Mouse (Mus musculus) heart, embryonic 16.5 days (tissue): ENCODE measurements around the gene Rab1b. TPM values are rescaled to one million over a fixed set of nuclear protein-coding genes. Genes with fewer than 3 reads are reported as not detected.

Source experiments
- ATAC-seq: fragments of 200-750 bp; cut with Nextera tagmentation; replicated peaks from 2 replicates; pipeline ENCODE4 v1.8.0; 2017; ENCODE audit warnings: moderate number of reproducible peaks; ENCODE audit not compliant: insufficient read depth, low FRiP score; ENCODE audit errors: extremely low read depth
- H3K27ac ChIP-seq: fragments of 300-500 bp; sonication (generic); 2 replicates; pipeline ENCODE4 v1.5.1; 2014; ENCODE audit warnings: mild to moderate bottlenecking, low read length, control low read depth, moderate library complexity
- H3K27me3 ChIP-seq: fragments of 300-500 bp; sonication (generic); 2 replicates; pipeline ENCODE4 v1.6.1; 2014; ENCODE audit warnings: low read length, mixed read lengths; ENCODE audit not compliant: control insufficient read depth, insufficient read depth
- H3K36me3 ChIP-seq: fragments of 300-500 bp; sonication (generic); 2 replicates; pipeline ENCODE4 v1.6.1; 2014; ENCODE audit not compliant: control insufficient read depth, insufficient read depth
- H3K4me1 ChIP-seq: fragments of 300-500 bp; sonication (generic); 2 replicates; pipeline ENCODE4 v1.6.1; 2014; ENCODE audit warnings: low read length, mixed read lengths; ENCODE audit not compliant: control insufficient read depth, insufficient read depth
- H3K4me2 ChIP-seq: fragments of 300-500 bp; sonication (generic); 2 replicates; pipeline ENCODE4 v1.6.1; 2014; ENCODE audit warnings: low read depth, mild to moderate bottlenecking, control low read depth, low read length
- H3K4me3 ChIP-seq: fragments of 300-500 bp; sonication (generic); 2 replicates; pipeline ENCODE4 v1.5.1; 2014; ENCODE audit warnings: mild to moderate bottlenecking, control low read depth, low read length
- H3K9ac ChIP-seq: fragments of 300-500 bp; sonication (generic); 2 replicates; pipeline ENCODE4 v1.6.1; 2014; ENCODE audit warnings: low read length, control low read depth
- H3K9me3 ChIP-seq: fragments of 300-500 bp; sonication (generic); replicated peaks from 2 replicates; pipeline ENCODE4 v1.6.1; 2016; ENCODE audit warnings: low read length; ENCODE audit not compliant: control insufficient read depth
- WGBS: fragments of 180-500 bp; shearing (Covaris S2); extraction: QIAGEN DNeasy Blood & Tissue Kit; methylation state at CpG from one replicate; pipeline ENCODE4 v1.1.7; 2014; 5-methylcytosine and 5-hydroxymethylcytosine counted together
- polyA plus RNA-seq: library from polyadenylated mRNA; unstranded; fragments of >200 nt; fragmentation: Nextera tagmentation; extraction: Ambion mirVana; gene quantifications from 2 replicates; pipeline ENCODE4 v1.2.1, GENCODE M21; 2015

Gene Rab1b
- polyA plus RNA-seq, 1 experiment from 2014 or later, result 227 TPM

GRCm38 (mm10) chr19:5082596-5082995 lies 24.3 kb downstream of the Rab1b start:
- Histone ChIP-seq H3K36me3 (no peaks in the 10 kb centered on the region), H3K4me3 (no peak overlapping the region), H3K27me3 (peaks cover 62% of the 10 kb centered on the region), H3K27ac (no peak overlapping the region), H3K4me2 (no peak overlapping the region), H3K4me1 (peaks cover 7% of the 10 kb centered on the region), H3K9me3 (no peaks in the 10 kb centered on the region), H3K9ac (no peak overlapping the region)
- 62% methylated on average over 24 of the region's 24 CpGs for whole genome bisulfite sequencing
- ATAC-seq, result no peak

GRCm38 (mm10) chr19:5082005-5082404 lies 24.9 kb downstream of the Rab1b start:
- no peak for ATAC-seq
- WGBS, result 65% methylated on average over 18 of the region's 18 CpGs
- H3K36me3 ChIP-seq, result no peaks in the 10 kb centered on the region
- H3K4me2 ChIP-seq, result no peak overlapping the region
- H3K4me1 ChIP-seq, result peaks cover 3% of the 10 kb centered on the region
- peaks cover 62% of the 10 kb centered on the region for H3K27me3 ChIP-seq
- H3K9ac ChIP-seq, result no peak overlapping the region
- no peak overlapping the region for H3K4me3 ChIP-seq
- no peak overlapping the region for H3K27ac ChIP-seq
- H3K9me3 ChIP-seq, result no peaks in the 10 kb centered on the region

- Histone ChIP-seq H3K4me3 (no peak overlapping the region), H3K4me2 (no peak overlapping the region), H3K27ac (no peak overlapping the region), H3K36me3 (no peaks in the 10 kb centered on the region), H3K9ac (no peak overlapping the region), H3K27me3 (peaks cover 42% of the 10 kb centered on the region), H3K4me1 (no peaks in the 10 kb centered on the region), H3K9me3 (no peaks in the 10 kb centered on the region)
- ATAC-seq, result no peak
- 88% methylated on average over 1 of the region's 1 CpGs for WGBS
Observed at GRCm38 (mm10) chr19:5079279-5079678, 27.6 kb downstream of the Rab1b start.

- no peak overlapping the region for H3K4me2 ChIP-seq
- no peaks in the 10 kb centered on the region for H3K9me3 ChIP-seq
- WGBS, result 32% methylated on average over 5 of the region's 5 CpGs
Observed at GRCm38 (mm10) chr19:5073518-5073917, 33.4 kb downstream of the Rab1b start.

GRCm38 (mm10) chr19:5073028-5073427 lies 33.8 kb downstream of the Rab1b start:
- Histone ChIP-seq H3K4me1 (peaks cover 14% of the 10 kb centered on the region), H3K36me3 (no peaks in the 10 kb centered on the region), H3K4me3 (peak overlapping the region; percentile 59), H3K9ac (no peak overlapping the region), H3K27ac (no peak overlapping the region), H3K4me2 (peak overlapping the region; percentile 65), H3K27me3 (peaks cover 22% of the 10 kb centered on the region), H3K9me3 (no peaks in the 10 kb centered on the region)
- WGBS, result under 1% methylated on average over 15 of the region's 15 CpGs
- ATAC-seq, result no peak

More at GRCm38 (mm10) chr19:5073518-5073917, 33.4 kb downstream of the Rab1b start:
- H3K27me3 ChIP-seq, result peaks cover 21% of the 10 kb centered on the region
- H3K4me3 ChIP-seq, result no peak overlapping the region
- ATAC-seq, result no peak
- H3K27ac ChIP-seq, result no peak overlapping the region
- no peaks in the 10 kb centered on the region for H3K36me3 ChIP-seq
- H3K4me1 ChIP-seq, result peaks cover 9% of the 10 kb centered on the region
- H3K9ac ChIP-seq, result no peak overlapping the region

GRCm38 (mm10) chr19:5072389-5073019 lies 34.4 kb downstream of the Rab1b start:
- Histone ChIP-seq H3K27ac (peak overlapping the region; percentile 15; the same call in 1 of the 2 replicates), H3K4me2 (peak overlapping the region; percentile 65), H3K4me1 (peaks cover 16% of the 10 kb centered on the region), H3K9me3 (no peaks in the 10 kb centered on the region), H3K27me3 (peaks cover 22% of the 10 kb centered on the region), H3K9ac (0 out of 2 replicates have a peak overlapping the region, but pooled peaks have one; percentile 3), H3K4me3 (peak overlapping the region; percentile 59), H3K36me3 (no peaks in the 10 kb centered on the region)
- WGBS, result 2% methylated on average over 20 of the region's 20 CpGs
- no peak for ATAC-seq

- H3K27ac ChIP-seq, result peak overlapping the region; percentile 43
- H3K4me1 ChIP-seq, result peaks cover 23% of the 10 kb centered on the region
- peak; percentile 75 for ATAC-seq
- H3K4me2 ChIP-seq, result peak overlapping the region; percentile 65
- peaks cover 22% of the 10 kb centered on the region for H3K27me3 ChIP-seq
- 3% methylated on average over 40 of the region's 40 CpGs for WGBS
- no peaks in the 10 kb centered on the region for H3K36me3 ChIP-seq
- H3K9me3 ChIP-seq, result no peaks in the 10 kb centered on the region
- peak overlapping the region; percentile 59 for H3K4me3 ChIP-seq
- peak overlapping the region; percentile 69 for H3K9ac ChIP-seq
Observed at GRCm38 (mm10) chr19:5071545-5072369, 35.1 kb downstream of the Rab1b start.

GRCm38 (mm10) chr19:5071077-5071476 lies 35.8 kb downstream of the Rab1b start:
- peak overlapping the region; percentile 65 for H3K4me2 ChIP-seq
- no peaks in the 10 kb centered on the region for H3K36me3 ChIP-seq
- peak overlapping the region; percentile 69 for H3K9ac ChIP-seq
- H3K27ac ChIP-seq, result peak overlapping the region; percentile 43
- H3K9me3 ChIP-seq, result no peaks in the 10 kb centered on the region
- ATAC-seq, result no peak
- H3K4me1 ChIP-seq, result peaks cover 24% of the 10 kb centered on the region
- H3K4me3 ChIP-seq, result peak overlapping the region; percentile 59
- WGBS, result 23% methylated on average over 11 of the region's 11 CpGs
- H3K27me3 ChIP-seq, result peaks cover 22% of the 10 kb centered on the region

- Histone ChIP-seq H3K4me2 (peak overlapping the region; percentile 95), H3K27ac (no peak overlapping the region), H3K4me3 (no peak overlapping the region), H3K4me1 (peaks cover 24% of the 10 kb centered on the region), H3K27me3 (peaks cover 22% of the 10 kb centered on the region), H3K9ac (no peak overlapping the region), H3K36me3 (no peaks in the 10 kb centered on the region), H3K9me3 (no peaks in the 10 kb centered on the region)
- no peak for ATAC-seq
- 77% methylated on average over 7 of the region's 7 CpGs for WGBS
Observed at GRCm38 (mm10) chr19:5069978-5070377, 36.9 kb downstream of the Rab1b start.
